Mouse (Mus musculus) cerebellum, adult 11-12 months (tissue): ENCODE data around the gene Olfr679.
"Not testable (repeated sequence)": the region's sequence is repeated elsewhere in the genome, so short reads cannot be mapped to it uniquely, and the experiment has no call there.

Source experiments
- DNase-seq: peaks from one replicate; pipeline ENCODE4 v3.0.0; 2022

Olfr679 gene

DNA sequence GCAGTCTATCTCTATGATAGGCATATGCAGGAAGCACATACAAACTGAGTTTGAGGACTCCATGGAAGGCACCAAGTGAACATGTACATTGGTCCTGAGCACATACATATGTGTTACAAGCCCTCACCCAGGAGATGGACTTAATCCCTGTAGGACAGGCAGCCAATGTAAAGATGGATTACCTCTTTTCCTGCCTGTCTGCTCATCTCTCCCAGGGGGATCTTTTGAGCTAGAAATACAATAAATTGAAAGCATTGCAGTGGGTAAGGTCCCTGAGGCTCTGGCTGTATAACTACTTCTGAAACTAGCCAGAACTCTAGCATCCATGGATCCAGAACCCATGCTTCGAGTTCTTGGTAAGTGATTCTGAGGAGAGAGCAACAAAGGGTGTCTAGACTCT, at the start of gene Olfr679:
Gene Olfr679 (plus strand): TSS at position 301 of the 400 bp plus-strand sequence.
- no peak for DNase-seq

DNA sequence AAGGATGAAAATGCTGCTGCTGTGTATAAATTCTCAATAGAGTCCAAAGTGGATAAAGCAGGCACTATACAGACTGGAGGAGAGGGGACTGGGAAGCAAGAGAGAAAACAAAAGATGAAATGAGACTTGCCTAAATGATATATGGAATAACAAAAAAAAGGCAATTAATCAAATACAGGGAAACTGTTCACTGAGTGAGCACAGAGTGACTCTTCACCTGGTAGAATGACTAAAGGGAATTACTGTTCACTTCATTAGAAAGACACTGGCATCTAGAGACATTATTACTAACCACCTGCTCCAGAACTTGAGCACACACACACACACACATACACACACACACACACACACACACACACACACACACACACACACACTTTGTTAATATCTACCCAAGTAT, 48.6 kb upstream of the Olfr679 start, which contains the start of gene Olfr676:
Gene Olfr676 (plus strand): TSS at position 301 of the 400 bp plus-strand sequence.
- no peak for DNase-seq

- not testable (repeated sequence) for DNase-seq
Observed at GRCm38 (mm10) chr7:105033836-105034235, 47.2 kb upstream of the Olfr679 start.

DNA sequence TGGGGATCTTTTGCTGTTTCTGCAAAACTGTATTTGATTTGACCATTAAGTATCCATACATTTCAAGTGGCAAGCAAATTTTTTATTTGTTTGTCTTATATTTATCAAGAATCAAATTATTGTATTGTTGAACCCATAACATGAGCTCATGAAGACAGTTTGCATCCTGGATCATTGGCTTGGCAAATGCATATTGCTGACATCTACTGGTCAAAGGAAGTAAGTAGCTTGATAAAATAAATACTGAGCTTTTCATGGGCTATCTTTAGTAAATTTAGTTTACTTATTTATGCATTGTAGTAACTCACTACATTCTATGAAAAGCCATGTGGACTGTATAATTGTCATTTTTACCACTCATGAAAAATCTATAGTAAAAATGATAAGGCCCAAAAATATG, 22.1 kb upstream of the Olfr679 start:
- DNase-seq = no peak

GRCm38 (mm10) chr7:105064175-105064574, 16.8 kb upstream of the Olfr679 start, which contains the start of gene Olfr678:
Gene Olfr678 (plus strand): TSS chr7:105064475.
- DNase-seq = no peak

- DNase-seq = not testable (repeated sequence)
Observed at GRCm38 (mm10) chr7:105092717-105093116, 11.7 kb downstream of the Olfr679 start, which contains the start of gene Olfr680-ps1. Gene Olfr680-ps1 (minus strand): TSS chr7:105092817.

GRCm38 (mm10) chr7:105116536-105116935, 35.5 kb downstream of the Olfr679 start, which contains the start of gene Olfr681:
Gene Olfr681 (plus strand): TSS chr7:105116836.
- DNase-seq = no peak
